Mouse (Mus musculus): ENCODE measurements around the gene Tubb2a. TPM values are rescaled to one million over a fixed set of nuclear protein-coding genes. Genes with fewer than 3 reads are reported as not detected.

Gene Tubb2a
- polyA plus RNA-seq, 1 experiment from 2014 or later = 162 TPM

DNA sequence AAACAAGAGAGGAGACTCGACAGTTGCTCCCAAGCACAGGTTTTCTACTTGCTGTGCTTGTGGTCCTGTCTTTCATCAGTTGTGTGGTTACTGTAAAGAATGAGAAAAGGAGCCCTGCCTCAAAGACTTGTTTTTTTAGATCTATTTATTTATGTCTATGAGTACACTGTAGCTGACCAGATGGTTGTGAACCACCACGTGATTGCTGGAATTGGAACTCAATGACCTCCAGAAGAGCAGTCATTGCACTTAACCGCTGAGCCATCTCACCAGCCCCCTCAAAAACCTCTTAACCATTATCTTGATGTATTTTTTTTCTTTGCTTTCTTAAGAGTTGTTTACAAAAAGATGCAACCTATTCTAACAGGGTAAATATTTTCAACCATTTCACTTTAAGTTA is 42.4 kb downstream of the Tubb2a start:
- 83% methylated on average over 3 of the region's 3 CpGs for WGBS
- H3K4me1 ChIP-seq (ENCODE audit: control insufficient read depth, insufficient read depth, low read length) = peaks cover 10% of the 10 kb centered on the region
- no peak overlapping the region for H3K4me3 ChIP-seq (ENCODE audit: low read length)
- no peaks in the 10 kb centered on the region for H3K9me3 ChIP-seq (ENCODE audit: control insufficient read depth, low read length)
- ATAC-seq = no peak
- H3K4me2 ChIP-seq (ENCODE audit: low read depth, low read length) = no peak overlapping the region
- no peaks in the 10 kb centered on the region for H3K27me3 ChIP-seq (replicated peaks; ENCODE audit: control insufficient read depth, insufficient read depth, low read length)
- H3K36me3 ChIP-seq (ENCODE audit: control insufficient read depth, insufficient read depth, low read length) = peaks cover 2% of the 10 kb centered on the region; the same call in 1 of the 2 replicates
- no peak overlapping the region for H3K9ac ChIP-seq (ENCODE audit: low read depth, low read length)
- no peak overlapping the region for H3K27ac ChIP-seq (ENCODE audit: low read length)

DNA sequence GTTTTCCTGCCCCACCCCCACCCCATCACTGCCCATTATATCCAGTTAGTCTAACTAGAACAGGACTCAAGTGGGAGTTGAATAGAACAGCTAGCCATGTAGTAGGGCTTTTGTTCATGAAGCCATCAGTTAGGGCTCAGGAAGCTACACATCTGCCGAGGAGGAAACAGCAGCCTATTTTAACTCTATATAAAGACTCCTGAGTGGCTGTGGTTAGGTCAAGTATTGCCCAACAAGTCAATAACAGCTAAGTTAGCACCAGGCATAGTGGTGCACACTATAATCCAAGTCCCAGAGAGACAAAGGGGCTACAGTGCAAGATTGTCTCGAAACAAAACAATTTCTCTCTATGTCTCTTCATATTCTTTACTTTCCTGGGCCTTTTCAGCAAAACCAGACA is 45.8 kb downstream of the Tubb2a start:
- WGBS = 80% methylated on average over 2 of the region's 2 CpGs
- no peak for ATAC-seq
- Histone ChIP-seq H3K27ac (ENCODE audit: low read length) (no peak overlapping the region), H3K27me3 (replicated peaks; ENCODE audit: control insufficient read depth, insufficient read depth, low read length) (no peaks in the 10 kb centered on the region), H3K4me2 (ENCODE audit: low read depth, low read length) (no peak overlapping the region), H3K4me3 (ENCODE audit: low read length) (no peak overlapping the region), H3K9me3 (ENCODE audit: control insufficient read depth, low read length) (no peaks in the 10 kb centered on the region), H3K9ac (ENCODE audit: low read depth, low read length) (no peak overlapping the region), H3K36me3 (ENCODE audit: control insufficient read depth, insufficient read depth, low read length) (peaks cover 8% of the 10 kb centered on the region; the same call in 1 of the 2 replicates), H3K4me1 (ENCODE audit: control insufficient read depth, insufficient read depth, low read length) (peaks cover 3% of the 10 kb centered on the region)

Other genes with a start within 250 kb of the Tubb2a start
- not detected in 2 replicates for gene Serpinb6e, start 234.6 kb downstream of the Tubb2a start, polyA plus RNA-seq (2015; fragmentation: Nextera tagmentation; extraction: Ambion mirVana)
- 0.15 and 0.35 TPM in 2 replicates for gene Serpinb6c, start 172.3 kb downstream of the Tubb2a start, polyA plus RNA-seq (2015; fragmentation: Nextera tagmentation; extraction: Ambion mirVana)
- 54.3 and 54.8 TPM in 2 replicates for gene Nqo2, start 113.3 kb downstream of the Tubb2a start, polyA plus RNA-seq (2015; fragmentation: Nextera tagmentation; extraction: Ambion mirVana)
- 16.4 and 19.9 TPM in 2 replicates for gene Ripk1, start 75.6 kb downstream of the Tubb2a start, polyA plus RNA-seq (2015; fragmentation: Nextera tagmentation; extraction: Ambion mirVana)
- 150 and 163 TPM in 2 replicates for gene Serpinb6a, start 75.2 kb downstream of the Tubb2a start, polyA plus RNA-seq (2015; fragmentation: Nextera tagmentation; extraction: Ambion mirVana)
- gene Bphl, start 40.4 kb downstream of the Tubb2a start, polyA plus RNA-seq (2015; fragmentation: Nextera tagmentation; extraction: Ambion mirVana) = 74.7 and 86.3 TPM in 2 replicates
- gene Tubb2b, start 52.5 kb upstream of the Tubb2a start, polyA plus RNA-seq (2015; fragmentation: Nextera tagmentation; extraction: Ambion mirVana) = 30.4 and 36.0 TPM in 2 replicates
- 66.7 and 67.2 TPM in 2 replicates for gene Psmg4, start 85.0 kb upstream of the Tubb2a start, polyA plus RNA-seq (2015; fragmentation: Nextera tagmentation; extraction: Ambion mirVana)

Data from intestine, embryonic 16.5 days (tissue).